Mouse (Mus musculus) cerebellum, postnatal 25 days (tissue): ENCODE measurements around the gene Lamb3.

Experiments
- DNase-seq, 2 experiments: peaks; one replicate each; pipeline ENCODE4 v3.0.0; 2021; ENCODE audit warnings: mixed read lengths in 2 of 2

Lamb3 gene

DNA sequence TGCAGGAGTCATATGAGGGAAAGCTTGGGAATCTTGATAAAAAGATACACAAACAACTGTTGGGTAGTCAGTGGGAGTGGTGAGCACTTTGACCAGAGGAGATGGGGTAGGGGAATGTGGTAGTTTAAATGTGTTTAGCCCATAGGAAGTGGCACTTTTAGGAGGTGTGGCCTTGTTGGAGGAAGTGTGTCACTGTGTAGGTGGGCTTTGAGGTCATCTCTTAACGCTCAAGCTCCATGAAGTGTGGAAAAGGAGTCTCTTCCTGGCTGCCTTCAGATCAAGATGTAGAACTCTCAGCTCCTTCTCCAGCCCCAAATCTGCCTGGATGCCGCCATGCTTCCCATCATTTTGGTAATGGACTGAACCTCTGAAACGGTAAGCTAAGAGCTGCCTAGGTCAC, at the start of gene Lamb3:
Gene Lamb3, plus strand, starts transcription at position 197 of the 400 bp plus-strand sequence.
- DNase-seq = no peak

DNA sequence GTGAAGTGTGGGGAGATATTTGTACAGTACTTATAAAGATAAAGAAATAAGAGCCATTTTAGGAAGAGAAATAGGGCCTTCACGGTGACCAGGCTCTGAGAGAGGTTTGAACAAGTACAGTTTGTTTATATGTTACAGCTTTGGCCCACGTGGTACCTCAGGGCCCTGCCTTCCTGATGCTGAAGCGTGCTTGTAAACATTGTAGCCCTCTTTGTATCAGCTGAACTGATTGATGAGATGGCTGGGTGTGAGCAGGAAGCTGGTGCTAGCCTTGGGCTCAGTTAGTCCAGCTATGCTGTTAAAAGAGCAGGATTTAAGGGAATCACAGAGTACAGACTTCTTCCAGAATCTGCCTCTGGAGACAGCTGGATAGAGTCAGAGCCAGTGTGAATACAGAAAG, 48.3 kb upstream of the Lamb3 start:
- DNase-seq = no peak

DNA sequence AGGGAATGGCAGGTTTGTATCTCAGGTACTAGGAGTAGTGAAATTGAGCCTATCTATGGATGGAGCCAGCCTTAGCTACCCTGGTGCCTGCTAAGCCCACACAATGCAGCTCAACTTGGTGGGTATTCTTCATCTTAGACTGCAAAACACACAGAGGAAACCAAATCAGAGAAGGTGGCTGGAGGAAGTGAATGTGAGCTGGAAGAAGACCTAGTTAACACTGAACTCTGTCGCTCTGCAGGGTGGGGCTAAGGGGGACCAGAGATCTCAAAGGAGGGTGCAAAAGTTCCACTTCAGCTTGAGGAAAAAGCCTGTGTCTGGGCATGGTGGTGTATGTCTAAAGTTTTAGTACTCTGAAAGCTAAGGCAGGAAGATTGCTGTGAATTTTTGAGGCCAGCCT, 47.9 kb upstream of the Lamb3 start:
- DNase-seq = no peak

DNA sequence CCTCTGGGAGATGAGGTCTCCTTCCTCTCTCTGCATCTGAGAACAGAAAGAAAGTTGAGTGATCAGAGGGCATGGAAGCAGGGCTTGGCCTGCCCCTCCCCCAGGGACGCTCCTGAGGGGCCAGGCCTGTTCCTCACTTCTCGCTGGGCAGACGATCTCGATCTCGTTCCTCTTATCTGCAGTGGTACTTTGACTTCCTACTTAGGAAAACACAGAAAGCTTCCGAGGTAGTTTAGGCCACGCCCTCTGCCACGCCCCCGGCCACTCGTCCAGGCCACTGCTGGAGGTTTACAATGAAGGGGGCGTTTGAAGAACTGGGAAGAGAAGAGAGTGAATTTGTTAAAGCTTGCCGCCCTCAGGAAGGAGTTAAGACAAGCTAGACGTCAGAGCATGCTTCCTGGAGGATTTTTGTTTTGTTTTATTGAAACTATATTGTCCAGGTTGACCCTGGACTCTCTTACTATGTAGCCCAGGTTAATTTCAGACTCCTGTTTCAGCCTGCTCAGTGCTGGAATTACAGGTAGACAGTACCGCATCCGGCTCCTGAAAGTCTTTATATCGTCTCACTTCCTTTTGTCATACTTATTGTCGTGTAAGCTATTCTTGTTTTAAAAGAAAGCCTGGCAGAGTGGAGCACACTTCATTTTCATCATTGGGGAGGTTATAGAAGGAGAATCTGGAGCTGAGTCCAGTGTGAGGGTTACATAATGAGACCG, 47.0 kb upstream of the Lamb3 start:
- no peak for DNase-seq

DNA sequence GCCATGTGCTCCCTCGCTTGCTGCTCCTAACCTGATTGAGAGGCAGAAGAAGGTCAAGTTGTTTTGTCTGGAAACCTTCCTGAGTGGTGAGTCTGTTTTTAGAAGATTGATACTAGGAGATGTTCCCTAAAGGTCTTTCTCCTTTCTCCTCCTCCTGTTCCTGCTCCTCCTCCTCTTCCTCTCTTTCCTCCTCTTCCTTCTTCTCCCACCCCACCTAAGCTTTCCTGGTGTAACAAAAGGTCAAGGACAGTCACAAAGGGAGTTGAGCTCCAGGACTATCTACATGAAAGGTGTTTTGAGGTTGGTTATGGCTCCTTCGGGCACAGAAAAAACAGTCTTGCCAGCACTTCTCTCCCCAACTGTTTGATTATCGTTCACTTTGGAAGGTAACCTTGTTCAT, 39.8 kb upstream of the Lamb3 start, which contains the start of gene A130010J15Rik:
Gene A130010J15Rik, plus strand, starts transcription at position 301 of the 400 bp plus-strand sequence.
- DNase-seq = no peak

DNA sequence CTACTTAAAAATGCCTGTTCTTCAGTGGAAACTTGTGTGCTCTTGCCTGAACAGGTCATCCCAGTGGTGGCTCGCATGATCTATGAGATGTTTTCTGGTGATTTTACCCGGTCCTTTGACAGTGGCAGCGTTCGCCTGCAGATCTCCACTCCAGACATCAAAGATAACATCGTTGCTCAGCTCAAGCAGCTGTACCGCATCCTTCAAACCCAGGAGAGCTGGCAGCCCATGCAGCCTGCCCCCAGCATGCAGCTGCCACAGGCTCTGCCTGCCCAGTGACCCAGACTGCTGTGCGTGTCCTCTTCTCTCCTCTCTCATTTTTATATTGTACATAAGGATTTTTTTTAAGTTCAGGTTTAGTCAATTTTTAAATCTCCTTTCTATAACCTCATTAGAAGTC, 38.3 kb upstream of the Lamb3 start:
- no peak for DNase-seq

DNA sequence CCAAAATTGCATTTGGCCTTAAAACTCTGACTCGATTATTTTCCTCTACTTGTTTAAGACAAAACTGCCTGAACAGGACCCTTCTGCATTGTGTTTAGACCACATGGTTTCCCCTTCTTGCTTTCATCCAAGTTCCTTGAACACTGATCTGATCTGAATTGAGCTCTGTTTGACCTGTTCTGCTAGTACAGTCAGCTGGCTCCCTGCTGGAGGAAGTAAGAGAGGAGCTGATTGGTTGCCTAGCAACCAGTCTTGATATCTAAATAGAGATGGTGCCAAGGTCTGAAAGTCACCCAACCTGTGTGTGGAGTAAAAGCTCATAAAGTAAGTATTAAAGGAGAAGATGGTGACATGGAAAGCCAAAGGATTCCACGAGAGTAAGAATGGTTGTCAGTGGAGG, 37.6 kb upstream of the Lamb3 start:
- DNase-seq = no peak

DNA sequence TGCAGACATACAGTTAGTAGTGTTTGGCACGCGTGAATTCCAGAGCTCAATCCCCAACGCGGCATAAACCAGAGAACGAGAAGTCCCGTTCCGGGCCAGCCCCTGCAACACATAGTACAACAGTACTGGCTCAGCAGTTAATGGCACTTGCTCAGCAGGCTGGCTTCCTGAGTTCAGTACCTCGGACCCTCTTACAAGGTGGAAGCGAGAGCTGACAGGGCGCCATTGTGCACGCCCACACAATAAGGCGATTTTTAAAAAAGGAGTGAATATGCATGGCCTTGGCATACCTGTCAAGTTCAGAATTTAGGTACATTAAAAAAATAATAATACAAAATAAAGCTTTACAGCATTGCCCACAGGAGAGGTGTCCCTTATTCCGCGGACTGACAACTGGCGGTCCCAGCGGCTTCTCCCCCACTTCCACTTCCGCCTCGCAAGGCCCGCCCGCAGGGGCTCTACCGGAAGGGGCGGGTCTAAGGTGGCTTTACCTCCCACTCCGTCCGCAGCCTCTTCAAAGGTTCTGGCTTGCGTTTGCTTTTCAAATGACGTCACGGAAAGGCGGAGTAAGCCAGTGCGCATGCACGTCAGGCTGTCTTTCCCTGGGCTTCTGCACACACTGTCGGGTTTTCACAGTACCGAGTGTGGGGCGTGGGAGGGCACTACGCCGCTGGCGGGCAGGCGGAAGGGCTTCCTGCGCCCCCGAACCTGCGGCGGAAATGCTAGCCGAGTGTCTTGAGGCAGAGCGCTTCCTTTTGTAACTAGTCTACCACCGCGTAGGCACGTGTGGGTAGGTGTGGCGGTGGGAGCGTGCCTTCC, 34.3 kb upstream of the Lamb3 start:
- peak; percentile 92 to 96 for DNase-seq

DNA sequence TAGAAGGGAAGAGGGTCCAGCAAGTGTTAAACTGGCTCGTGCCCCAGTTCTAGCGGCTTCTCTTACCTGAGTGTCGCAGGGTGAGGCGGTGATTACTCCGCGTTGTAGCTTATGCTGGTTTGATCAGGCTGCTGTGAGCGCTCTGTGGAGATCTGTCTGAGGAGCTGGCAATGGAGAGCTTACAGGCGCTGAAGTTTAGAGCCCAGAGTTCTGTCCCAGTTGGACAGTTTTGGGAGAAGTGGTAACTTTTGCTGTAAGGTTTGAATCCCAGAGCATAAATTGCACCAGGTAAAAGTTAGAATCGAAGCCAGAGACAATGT, 33.7 kb upstream of the Lamb3 start:
- no peak for DNase-seq

DNA sequence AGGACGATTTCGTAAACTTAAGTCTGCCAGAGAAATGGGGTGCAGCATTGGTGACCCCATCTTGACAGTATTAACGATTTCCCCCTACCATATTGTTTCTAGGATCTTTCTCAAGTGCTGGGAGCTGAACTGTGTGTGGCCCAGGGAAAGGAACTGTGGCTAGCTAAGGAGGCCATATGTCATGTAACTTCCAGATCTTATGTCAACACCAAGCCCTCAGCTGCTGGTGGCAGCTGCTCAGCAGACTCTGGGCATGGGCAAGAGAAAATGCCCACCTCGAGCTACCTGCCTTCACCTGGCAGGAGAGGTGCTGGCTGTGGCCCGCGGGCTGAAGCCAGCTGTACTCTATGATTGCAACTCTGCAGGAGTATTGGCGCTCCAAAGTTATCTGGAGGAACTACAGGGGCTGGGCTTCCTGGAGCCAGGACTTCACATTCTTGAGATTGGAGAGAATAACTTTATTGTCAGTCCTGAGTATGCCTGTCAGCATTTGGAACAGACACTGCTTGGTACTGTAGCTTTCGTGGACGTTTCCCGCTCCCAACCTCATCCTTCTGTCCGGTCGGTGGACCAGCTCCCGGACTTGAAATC, 33.3 kb upstream of the Lamb3 start:
- DNase-seq = no peak

DNA sequence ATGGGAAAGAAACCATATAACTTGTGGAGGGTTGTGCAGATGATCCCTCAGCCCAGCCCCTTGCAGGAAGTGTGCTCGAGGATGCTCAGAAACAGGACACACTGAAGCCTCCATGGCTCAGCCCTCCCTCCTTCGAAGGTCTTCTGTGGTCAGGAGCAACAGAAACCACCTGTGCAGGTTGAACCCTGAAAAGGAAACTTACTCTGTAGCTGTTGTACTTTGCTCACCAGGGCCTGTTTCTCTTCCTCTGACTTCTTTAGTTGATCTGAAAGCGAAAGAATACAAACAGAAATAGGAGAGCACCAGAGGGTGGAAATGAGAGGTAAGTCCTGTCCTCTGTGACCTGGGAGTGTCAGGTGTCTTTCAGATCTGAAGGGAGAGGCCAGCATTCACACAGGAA, 26.4 kb upstream of the Lamb3 start:
- no peak for DNase-seq

DNA sequence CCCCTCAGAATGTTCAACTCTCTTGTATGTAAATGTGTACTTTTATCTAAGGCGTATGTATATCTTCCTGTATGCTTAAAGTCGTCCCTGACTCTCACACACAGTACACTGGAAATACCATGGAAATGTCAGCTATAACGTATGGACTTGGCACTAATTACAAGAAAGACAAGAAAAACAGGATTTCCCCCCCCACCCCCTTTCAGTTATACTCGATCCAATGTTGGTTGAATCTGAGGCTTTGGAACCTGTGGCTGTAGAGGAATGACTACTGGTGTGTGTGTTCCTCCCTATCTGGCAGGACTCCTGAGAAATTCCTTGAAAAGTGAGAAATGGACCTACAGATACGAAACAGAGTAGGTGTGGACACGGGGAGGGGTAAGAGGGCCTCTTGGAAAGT, 19.2 kb upstream of the Lamb3 start:
- no peak for DNase-seq

DNA sequence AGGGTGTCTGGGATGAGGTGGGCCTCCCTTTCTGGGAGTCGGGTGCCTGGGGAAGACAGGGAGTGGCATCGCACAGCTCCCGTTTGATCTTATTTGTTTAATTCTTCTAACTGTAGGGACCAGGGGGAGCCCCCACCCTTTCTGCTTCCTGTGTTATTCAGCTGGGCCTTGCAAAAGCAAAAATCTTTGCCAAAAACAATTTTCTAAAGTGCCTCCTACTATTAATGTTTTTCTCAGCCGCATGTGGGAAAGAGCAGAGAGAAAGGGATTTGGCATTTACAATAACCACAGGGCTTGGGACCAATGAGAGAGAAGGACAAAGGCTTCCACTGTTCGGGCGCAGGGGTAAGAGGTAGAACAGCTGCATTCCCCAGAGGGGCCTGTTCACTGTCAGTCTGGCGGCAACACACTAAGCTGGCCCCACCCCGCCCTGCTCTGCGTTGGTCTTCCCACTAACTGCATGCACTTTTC, 18.3 kb upstream of the Lamb3 start:
- no peak for DNase-seq

DNA sequence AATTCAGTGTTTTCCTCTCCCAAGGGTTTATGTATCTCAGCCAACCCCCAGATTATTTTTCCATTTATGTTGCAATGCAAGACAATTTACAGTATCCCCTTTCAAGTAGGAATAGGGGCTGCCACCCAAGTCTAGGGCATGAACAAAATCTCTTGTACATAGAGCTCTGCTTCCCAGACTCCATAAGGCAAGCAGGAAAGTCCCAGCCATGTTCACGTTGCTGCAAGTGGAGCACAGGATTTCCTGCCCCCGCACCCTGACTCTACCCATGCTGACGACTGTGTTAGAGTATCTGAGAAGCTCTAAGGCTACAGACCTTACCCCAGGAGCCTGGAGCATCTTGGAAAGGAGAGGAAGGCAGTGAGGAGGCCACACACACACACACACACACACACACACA, 17.7 kb upstream of the Lamb3 start:
- DNase-seq = no peak

DNA sequence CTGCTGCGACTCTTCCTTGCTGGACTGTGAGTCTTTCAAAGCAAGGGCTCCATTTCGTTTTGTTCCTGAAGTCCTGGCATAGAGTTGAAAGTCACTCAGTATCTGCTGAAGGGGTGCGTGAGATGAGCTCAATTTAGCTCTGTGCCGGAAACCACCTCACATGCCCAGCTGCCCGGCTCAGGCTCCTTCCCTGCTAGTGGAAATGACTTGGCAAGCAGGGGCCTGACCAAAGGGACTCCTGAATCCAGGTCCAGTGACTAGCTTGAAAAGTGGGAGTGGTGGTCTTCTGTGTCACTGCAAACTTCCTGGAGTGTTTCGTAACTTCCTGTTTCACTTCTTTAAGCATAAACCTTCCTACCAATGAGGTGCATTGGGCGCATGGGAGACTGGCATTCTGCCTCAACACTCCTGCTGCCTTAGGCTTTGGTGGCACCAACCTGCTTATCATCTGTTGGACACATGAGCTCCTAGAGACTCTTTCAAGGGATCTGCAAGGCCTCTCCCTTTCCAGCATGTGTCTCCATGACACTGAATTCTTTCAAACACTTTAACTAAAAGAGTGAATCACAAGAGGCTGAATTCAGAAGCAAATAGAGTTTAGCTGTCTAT, 15.7 kb upstream of the Lamb3 start:
- peak; percentile 37 to 52 for DNase-seq

DNA sequence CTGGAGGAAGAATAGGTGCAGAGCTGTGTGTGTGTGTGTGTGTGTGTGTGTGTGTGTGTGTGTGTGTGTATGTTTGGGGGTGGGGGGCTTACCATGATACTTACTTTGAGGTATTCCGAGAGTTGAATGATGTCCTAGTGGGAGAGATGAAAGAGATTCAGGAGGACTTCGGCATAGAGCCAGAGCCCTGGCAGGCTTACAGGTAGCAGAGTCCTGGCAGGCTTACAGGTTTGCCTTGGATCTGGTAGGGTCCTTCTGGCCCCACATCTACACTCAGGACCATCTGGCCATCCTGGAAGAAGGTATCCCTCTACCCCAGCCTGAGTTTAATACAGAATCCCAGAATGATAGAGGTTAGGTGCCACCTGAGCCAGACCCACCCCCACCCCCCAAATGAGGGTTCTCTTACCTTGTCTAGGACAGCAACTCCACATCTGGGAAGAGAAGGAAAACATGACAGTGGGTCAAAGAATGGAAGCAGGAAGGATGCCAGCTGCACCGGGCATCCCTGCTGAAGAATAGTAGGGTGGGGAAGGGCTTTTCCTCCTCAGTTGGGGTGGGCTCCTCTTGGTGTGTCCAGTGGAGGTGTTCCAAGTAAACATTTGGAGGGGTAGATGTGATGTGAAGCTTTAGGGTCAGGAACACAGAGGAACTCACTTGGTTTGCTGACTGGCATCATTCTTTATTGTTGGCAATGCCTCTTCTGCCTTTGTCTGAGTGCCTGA, 12.9 kb upstream of the Lamb3 start:
- peak; percentile 79 to 87 for DNase-seq

DNA sequence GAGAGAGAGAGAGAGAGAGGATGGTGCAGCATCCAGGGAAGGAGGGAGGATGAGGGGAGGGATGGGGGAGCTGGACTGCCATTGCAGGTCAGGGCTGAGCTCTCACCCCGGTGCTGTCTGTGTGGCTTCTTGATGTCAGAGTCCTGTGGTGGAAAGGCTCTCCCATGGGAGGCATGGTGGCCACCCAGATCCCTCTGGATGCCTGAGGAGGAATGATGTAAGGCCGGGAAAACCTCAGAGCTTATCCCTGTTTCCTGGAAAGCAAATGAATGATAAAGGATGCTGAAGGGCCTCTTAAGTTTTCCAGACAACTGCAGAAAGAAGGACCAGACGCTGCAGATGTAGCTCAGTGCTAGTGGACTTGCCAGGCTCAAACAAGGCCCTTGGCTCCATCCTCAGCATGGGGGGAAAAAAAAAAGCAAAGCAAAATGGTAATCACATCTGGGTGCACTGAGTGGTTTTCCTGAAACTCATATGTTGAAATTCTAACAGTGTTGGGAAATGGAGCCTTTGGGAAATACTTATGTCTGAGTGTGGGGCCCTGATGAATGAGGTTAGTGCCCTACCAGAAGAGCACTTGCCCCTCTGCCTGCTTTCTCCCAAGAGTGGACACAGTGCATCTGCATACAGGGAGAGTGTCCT, 12.2 kb upstream of the Lamb3 start:
- DNase-seq = no peak

DNA sequence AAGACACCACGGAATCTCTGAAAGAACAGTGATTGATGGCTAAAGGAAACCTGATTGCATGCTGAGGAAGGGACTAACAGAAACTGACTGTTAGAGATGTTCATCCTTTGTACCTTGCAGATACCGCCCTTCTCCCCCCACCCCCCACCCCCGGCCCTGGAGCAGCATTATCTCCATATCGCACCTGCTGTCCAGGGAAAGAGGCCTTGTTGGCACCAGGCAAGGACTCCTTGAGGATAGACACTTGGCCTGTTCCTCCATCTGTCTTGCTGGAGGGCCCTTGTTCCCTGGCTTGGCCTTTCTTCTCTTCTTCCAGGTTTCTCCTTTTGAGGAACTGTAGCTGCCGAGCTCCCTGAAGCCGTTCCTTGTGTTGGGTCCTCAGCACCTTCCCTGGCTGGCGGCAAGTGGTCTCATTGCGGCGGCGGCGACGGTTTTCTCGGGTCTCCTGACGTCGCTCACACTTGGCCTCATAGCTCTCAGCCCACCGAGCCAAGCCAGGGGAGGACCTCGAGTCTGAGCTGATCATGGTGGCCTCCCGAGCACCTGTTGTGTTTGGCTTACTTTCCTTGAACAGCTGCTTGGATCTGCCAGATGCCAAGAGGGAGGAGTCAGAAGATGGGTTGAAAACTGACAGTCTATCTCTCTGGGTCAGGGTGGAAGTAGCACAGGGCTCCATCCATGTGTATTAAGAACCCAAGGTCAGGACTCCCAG, 9.8 kb upstream of the Lamb3 start:
- DNase-seq = no peak

DNA sequence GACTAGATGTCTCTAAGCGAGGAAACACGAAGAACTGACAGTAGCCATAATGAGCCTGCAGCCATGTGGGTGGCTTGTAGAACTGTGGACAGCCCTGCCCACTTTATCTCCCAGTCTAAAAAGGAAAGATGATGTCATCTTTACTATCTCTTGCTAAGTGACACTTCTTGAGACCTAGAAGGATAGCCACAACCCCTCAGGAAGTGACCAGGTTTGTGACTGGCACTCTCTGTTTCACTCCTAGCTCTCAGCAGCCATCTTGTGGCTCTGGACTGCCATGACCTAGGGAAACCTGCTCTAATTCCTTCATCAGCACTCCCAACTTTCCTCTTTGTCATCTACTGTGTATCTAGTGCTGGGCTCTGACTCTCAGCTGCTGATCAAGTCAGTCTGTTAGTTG, 9.2 kb upstream of the Lamb3 start:
- DNase-seq = no peak

DNA sequence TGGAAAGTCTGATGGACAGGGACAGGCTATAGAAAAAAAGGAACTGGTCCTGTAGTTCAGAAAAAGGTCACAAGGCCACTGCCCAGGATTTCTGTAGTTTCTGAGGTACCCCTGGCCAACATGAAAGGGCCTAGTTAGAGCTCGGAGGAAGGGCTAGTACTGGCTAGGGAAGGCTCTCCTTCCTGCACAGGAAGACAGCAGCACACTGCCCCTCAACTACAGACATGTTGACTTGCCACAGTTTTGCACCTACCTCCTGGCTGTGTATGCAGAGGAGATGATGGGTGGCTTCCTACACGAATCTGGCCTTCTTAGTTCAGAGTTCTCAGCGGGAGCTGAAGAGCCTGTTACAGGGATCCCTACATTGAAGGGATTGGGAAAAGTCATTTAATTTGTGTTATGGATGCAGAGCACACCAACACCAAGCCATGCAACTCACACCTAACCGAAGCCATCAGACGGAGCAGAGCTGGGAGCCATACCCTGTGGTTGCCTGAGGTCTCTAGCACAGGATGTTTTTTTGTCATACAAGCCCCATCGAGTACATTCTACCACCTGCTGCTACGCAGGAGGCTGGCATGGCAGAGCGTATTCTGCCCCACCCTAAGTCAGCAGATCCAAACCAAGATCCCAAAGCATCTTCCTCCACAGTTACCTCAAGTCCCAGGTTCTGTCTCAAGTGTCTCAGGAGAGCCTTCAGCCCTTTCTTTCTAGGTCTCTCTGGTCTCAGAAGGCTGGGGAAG, 6.7 kb upstream of the Lamb3 start:
- DNase-seq = no peak

DNA sequence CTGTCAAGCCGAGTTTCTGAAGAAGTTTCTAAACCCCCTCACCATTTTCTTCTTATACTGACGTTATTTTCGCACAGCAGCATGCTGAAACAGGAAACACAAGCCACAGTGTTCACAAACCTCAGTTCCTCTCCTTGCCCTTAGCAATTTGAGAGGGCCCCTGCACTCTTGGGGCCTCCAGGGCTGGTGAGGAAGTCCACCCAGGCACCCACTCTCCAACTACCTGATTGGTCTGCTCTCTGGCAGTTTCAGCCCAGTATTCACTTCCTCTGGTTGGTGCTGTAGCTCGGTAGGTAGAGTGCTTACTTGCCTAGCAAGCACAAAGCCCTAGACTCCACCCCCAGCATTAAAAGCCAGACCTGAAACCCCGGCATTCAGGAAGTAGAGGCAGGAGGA, 6.1 kb upstream of the Lamb3 start, which contains the start of gene Traf3ip3:
Gene Traf3ip3, minus strand, starts transcription at position 321 of the 396 bp plus-strand sequence.
- DNase-seq = no peak
